Mouse (Mus musculus) E14TG2a.4 (cell line): ENCODE measurements around the gene Sptbn4.

Source experiments
- CTCF ChIP-seq: conservative IDR thresholded peaks from 2 replicates; pipeline ENCODE4 v1.5.1; 2014; ENCODE audit warnings: low read length
- POU5F1 ChIP-seq: IDR thresholded peaks from 2 replicates; pipeline ENCODE4 v1.6.1; 2014; ENCODE audit warnings: low read length, borderline replicate concordance

DNA sequence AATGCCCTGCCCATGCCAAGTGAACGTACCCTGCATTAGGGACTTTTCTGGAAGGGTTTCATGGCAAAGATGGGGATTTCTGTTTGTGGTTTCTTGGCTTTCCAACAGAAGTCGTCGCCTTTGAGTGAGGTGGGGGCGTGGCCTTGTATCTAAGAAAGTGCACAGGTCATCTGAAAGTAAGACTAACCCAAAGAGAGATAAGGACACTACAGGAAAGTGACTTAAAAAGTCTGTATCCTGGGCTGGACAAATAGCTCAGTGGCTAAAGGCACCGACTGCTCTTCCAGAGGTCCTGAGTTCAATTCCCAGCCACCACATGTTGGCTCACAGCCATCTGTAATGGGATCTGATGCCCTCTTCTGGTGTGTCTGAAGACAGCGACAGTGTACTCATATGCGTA is 31.1 kb upstream of the Sptbn4 start:
- TF ChIP-seq CTCF (no peak), POU5F1 (no peak)
